Mouse (Mus musculus) cerebellum, postnatal 14 days (tissue): Measurements from ENCODE around the gene Lhx9.
A peak's percentile ranks its signal among the peaks of the same experiment; 100 is the strongest.

Experiments
- DNase-seq, 2 experiments: peaks; one replicate each; pipeline ENCODE4 v3.0.0; 2021; ENCODE audit warnings: mixed read lengths in 2 of 2

The Lhx9 gene

GRCm38 (mm10) chr1:138839809-138840430 lies 8.5 kb downstream of the Lhx9 start:
- DNase-seq: peak in 1 of 2 experiments; percentile 38

- DNase-seq: peak in 1 of 2 experiments; percentile 31
Measured at GRCm38 (mm10) chr1:138839291-138839690, 9.1 kb downstream of the Lhx9 start.

GRCm38 (mm10) chr1:138837786-138838743 lies 10.3 kb downstream of the Lhx9 start:
- peak; percentile 29 to 33 for DNase-seq

- DNase-seq: peak; percentile 70 to 73
Measured at GRCm38 (mm10) chr1:138835355-138835900, 12.9 kb downstream of the Lhx9 start.

- no peak for DNase-seq
Measured at GRCm38 (mm10) chr1:138831309-138831708, 17.1 kb downstream of the Lhx9 start.

- no peak for DNase-seq
Measured at GRCm38 (mm10) chr1:138826841-138827240, 21.5 kb downstream of the Lhx9 start.

- no peak for DNase-seq
Measured at GRCm38 (mm10) chr1:138822985-138823322, 25.4 kb downstream of the Lhx9 start.

GRCm38 (mm10) chr1:138822255-138822984 lies 26.0 kb downstream of the Lhx9 start:
- DNase-seq: no peak

GRCm38 (mm10) chr1:138801732-138802131 lies 46.6 kb downstream of the Lhx9 start:
- DNase-seq: no peak

- no peak for DNase-seq
Measured at GRCm38 (mm10) chr1:138801296-138801695, 47.1 kb downstream of the Lhx9 start.

GRCm38 (mm10) chr1:138799692-138800314 lies 48.6 kb downstream of the Lhx9 start:
- DNase-seq: no peak

GRCm38 (mm10) chr1:138798110-138798509 lies 50.3 kb downstream of the Lhx9 start:
- no peak for DNase-seq

GRCm38 (mm10) chr1:138785856-138786255 lies 62.5 kb downstream of the Lhx9 start:
- peak in 1 of 2 experiments; percentile 4 for DNase-seq

GRCm38 (mm10) chr1:138784019-138784418 lies 64.4 kb downstream of the Lhx9 start:
- DNase-seq: no peak
